Comparison of ENCODE assay signal across 9 mouse cellular contexts in genomic region chr5:110232346-110232745, GRCm38 (mm10). TPM values are rescaled to one million over a fixed set of nuclear protein-coding genes. Genes with fewer than 3 reads are reported as not detected.
DNase-seq lines count a peak whose midpoint lies in the region; ATAC-seq and TF ChIP-seq lines count a peak whose summit lies in the region.
"Had no signal": no experiment of that assay in that cellular context is flagged by ENCODE, and none has a peak within 500 bp of the region (broad histone marks: within the 10 kb centered on the region; RNA-seq: fewer than 3 reads in every experiment).

No protein-coding gene starts in this region.

- DNase-seq in cerebellum, adult 2 months = no peak
- no peak for DNase-seq in lung, adult 2 months
- DNase-seq in lung, postnatal 14 days = no peak
- DNase-seq in urinary bladder, postnatal 25 days (ENCODE audit: low spot score) = no peak
- DNase-seq in adrenal gland, postnatal 10 days = no peak
- DNase-seq: adrenal gland, adult 8-10 months had no signal

- no peaks in the 10 kb centered on the region for H3K27me3 ChIP-seq in cerebellum, adult 2 months (ENCODE audit: control insufficient read depth, insufficient read depth, low read length)
- H3K27me3 ChIP-seq in hindbrain, embryonic 15.5 days = no peaks in the 10 kb centered on the region

- peak overlapping the region; percentile 27 for H3K4me3 ChIP-seq in cerebellum, adult 2 months (replicated peaks; ENCODE audit: insufficient read depth, low read depth, low read length)
- H3K4me3 ChIP-seq in lung, adult 2 months (replicated peaks; ENCODE audit: extremely low read depth, low read depth, low read length) = peak overlapping the region; percentile 5
- peak overlapping the region; percentile 77; the same call in 1 of the 2 replicates for H3K4me3 ChIP-seq in hindbrain, embryonic 15.5 days

- H3K9ac ChIP-seq in hindbrain, embryonic 15.5 days = no peak overlapping the region

- no peak for TF ChIP-seq POLR2A in cerebellum, adult 2 months (IDR thresholded peaks at IDR 0.05; ENCODE audit: borderline replicate concordance, insufficient read depth, low read length)
- TF ChIP-seq POLR2A in lung, adult 2 months (IDR thresholded peaks at IDR 0.05; ENCODE audit: borderline replicate concordance, extremely low read depth, low read depth, low read length) = no peak

- no peaks in the 10 kb centered on the region for H3K9me3 ChIP-seq in hindbrain, embryonic 15.5 days

- peak overlapping the region; percentile 74; the same call in 1 of the 2 replicates for H3K4me2 ChIP-seq in hindbrain, embryonic 15.5 days

- peaks cover 32% of the 10 kb centered on the region for H3K36me3 ChIP-seq in hindbrain, embryonic 15.5 days

- 85% methylated on average over 6 of the region's 6 CpGs for WGBS in cerebellum, adult 2 months
- WGBS in lung, adult 2 months = 41% methylated on average over 6 of the region's 6 CpGs
- 90% methylated on average over 6 of the region's 6 CpGs for WGBS in hindbrain, embryonic 15.5 days

- no peak for TF ChIP-seq CTCF in cerebellum, adult 2 months (IDR thresholded peaks at IDR 0.05; ENCODE audit: borderline replicate concordance, insufficient read depth, low read depth, low read length)
- TF ChIP-seq CTCF in lung, adult 2 months (IDR thresholded peaks at IDR 0.05; ENCODE audit: insufficient read depth, low read length) = no peak

- no peak for ATAC-seq in cerebellum, adult (ENCODE audit: insufficient number of reproducible peaks, low FRiP score, low TSS enrichment)
- ATAC-seq in hindbrain, embryonic 15.5 days (ENCODE audit: low FRiP score, low read depth) = no peak
- peak; percentile 49; the same call in 1 of the 2 replicates for ATAC-seq in monocyte, adult 5-6 weeks (replicated peaks; ENCODE audit: insufficient number of reproducible peaks, low FRiP score, low TSS enrichment, poor library complexity, severe bottlenecking)

- peaks cover 10% of the 10 kb centered on the region for H3K4me1 ChIP-seq in cerebellum, adult 2 months (ENCODE audit: control insufficient read depth, insufficient read depth, low read length)
- H3K4me1 ChIP-seq in lung, adult 2 months (ENCODE audit: control insufficient read depth, insufficient read depth, low read length) = peaks cover 8% of the 10 kb centered on the region
- peaks cover 25% of the 10 kb centered on the region for H3K4me1 ChIP-seq in hindbrain, embryonic 15.5 days (replicated peaks)

- H3K27ac ChIP-seq in cerebellum, adult 2 months (ENCODE audit: insufficient read depth, low read length) = no peak overlapping the region
- no peak overlapping the region for H3K27ac ChIP-seq in hindbrain, embryonic 15.5 days (replicated peaks)

RNA-seq across cellular contexts. Expression of gene Ankle2, which starts 1.5 kb away (rescaled TPM):
- 22.8 and 23.5 TPM in 2 replicates for polyA plus RNA-seq in cerebellum, adult 2 months (2012; rRNA removed)
- 9.0 and 10.2 TPM in 2 replicates for polyA plus RNA-seq in lung, adult 2 months (2012; rRNA removed)
- 20.5 and 24.1 TPM in 2 replicates for polyA plus RNA-seq in hindbrain, embryonic 15.5 days (2015; fragmentation: Nextera tagmentation; extraction: Ambion mirVana)
- total RNA-seq in monocyte, adult 5-6 weeks (2017) = 62.3 to 65.9 TPM (median 64.4 TPM) in 3 replicates
- 10 to 100 TPM; 37.1 to 40.6 TPM for total RNA-seq in adrenal gland, postnatal 10 days (2021)

RNA-seq across cellular contexts. Expression of gene Pgam5, which starts 37.4 kb away (rescaled TPM):
- 39.7 and 41.6 TPM in 2 replicates for polyA plus RNA-seq in cerebellum, adult 2 months (2012; rRNA removed)
- polyA plus RNA-seq in lung, adult 2 months (2012; rRNA removed) = 13.7 and 14.2 TPM in 2 replicates
- 91.4 and 97.9 TPM in 2 replicates for polyA plus RNA-seq in hindbrain, embryonic 15.5 days (2015; fragmentation: Nextera tagmentation; extraction: Ambion mirVana)
- total RNA-seq in monocyte, adult 5-6 weeks (2017) = 23.6 to 27.7 TPM (median 24.7 TPM) in 3 replicates
- 10 to 100 TPM; 41.4 to 42.7 TPM for total RNA-seq in adrenal gland, postnatal 10 days (2021)

RNA-seq across cellular contexts. Expression of gene Pxmp2, which starts 53.6 kb away (rescaled TPM):
- 9.5 and 9.9 TPM in 2 replicates for polyA plus RNA-seq in cerebellum, adult 2 months (2012; rRNA removed)
- 10.5 and 11.5 TPM in 2 replicates for polyA plus RNA-seq in lung, adult 2 months (2012; rRNA removed)
- 11.9 TPM in 2 replicates for polyA plus RNA-seq in hindbrain, embryonic 15.5 days (2015; fragmentation: Nextera tagmentation; extraction: Ambion mirVana)
- 0.53 to 9.9 TPM (median 2.7 TPM) in 3 replicates for total RNA-seq in monocyte, adult 5-6 weeks (2017)
- 10 to 100 TPM; 26.8 to 46.1 TPM for total RNA-seq in adrenal gland, postnatal 10 days (2021)

RNA-seq across cellular contexts. Expression of gene Pole, which starts 53.8 kb away (rescaled TPM):
- 1.3 and 1.6 TPM in 2 replicates for polyA plus RNA-seq in cerebellum, adult 2 months (2012; rRNA removed)
- 1.0 and 1.7 TPM in 2 replicates for polyA plus RNA-seq in lung, adult 2 months (2012; rRNA removed)
- polyA plus RNA-seq in hindbrain, embryonic 15.5 days (2015; fragmentation: Nextera tagmentation; extraction: Ambion mirVana) = 8.3 and 10.1 TPM in 2 replicates
- 2.1 to 5.1 TPM (median 4.1 TPM) in 3 replicates for total RNA-seq in monocyte, adult 5-6 weeks (2017)
- total RNA-seq in adrenal gland, postnatal 10 days (2021) = 10 to 100 TPM in 1 of 2 experiments, 1 to 10 TPM in 1; 7.6 to 12.0 TPM

RNA-seq across cellular contexts. Expression of gene Golga3, which starts 55.8 kb away (rescaled TPM):
- 21.7 and 22.5 TPM in 2 replicates for polyA plus RNA-seq in cerebellum, adult 2 months (2012; rRNA removed)
- polyA plus RNA-seq in lung, adult 2 months (2012; rRNA removed) = 8.6 and 11.1 TPM in 2 replicates
- 23.2 and 24.8 TPM in 2 replicates for polyA plus RNA-seq in hindbrain, embryonic 15.5 days (2015; fragmentation: Nextera tagmentation; extraction: Ambion mirVana)
- total RNA-seq in monocyte, adult 5-6 weeks (2017) = 26.9 to 50.9 TPM (median 39.0 TPM) in 3 replicates
- total RNA-seq in adrenal gland, postnatal 10 days (2021) = 10 to 100 TPM; 31.6 to 37.8 TPM

Comparison
In these comparisons a context has a peak if more than half of its experiments do, and no peak if none do; other contexts are left out.
1. H3K4me3 ChIP-seq: peak in every context shown above with its lines; median percentile 77 in hindbrain, embryonic 15.5 days; 27 in cerebellum, adult 2 months; 5 in lung, adult 2 months.